Mouse (Mus musculus): ENCODE data around the gene Fam43a.

The Fam43a gene

GRCm38 (mm10) chr16:30599491-30600268 is at the start of gene Fam43a:
Gene Fam43a (plus strand): TSS chr16:30599723.
- DNase-seq (ENCODE audit: extremely low read depth, low read depth, low spot score), result no peak

- no peak for DNase-seq (ENCODE audit: extremely low read depth, low read depth, low spot score)
Measured at GRCm38 (mm10) chr16:30549966-30550747, 49.4 kb upstream of the Fam43a start.

GRCm38 (mm10) chr16:30550748-30551192 is 48.8 kb upstream of the Fam43a start, which contains the start of gene Tmem44:
Gene Tmem44 (minus strand): TSS chr16:30550842.
- DNase-seq (ENCODE audit: extremely low read depth, low read depth, low spot score), result no peak

- DNase-seq (ENCODE audit: extremely low read depth, low read depth, low spot score), result no peak
Measured at GRCm38 (mm10) chr16:30552621-30553338, 46.7 kb upstream of the Fam43a start.

- DNase-seq (ENCODE audit: extremely low read depth, low read depth, low spot score), result no peak
Measured at GRCm38 (mm10) chr16:30554109-30554508, 45.4 kb upstream of the Fam43a start.

- DNase-seq (ENCODE audit: extremely low read depth, low read depth, low spot score), result no peak
Measured at GRCm38 (mm10) chr16:30559312-30559992, 40.1 kb upstream of the Fam43a start.

- DNase-seq (ENCODE audit: extremely low read depth, low read depth, low spot score), result no peak
Measured at GRCm38 (mm10) chr16:30560601-30561000, 38.9 kb upstream of the Fam43a start.

GRCm38 (mm10) chr16:30565631-30566030 is 33.9 kb upstream of the Fam43a start:
- DNase-seq (ENCODE audit: extremely low read depth, low read depth, low spot score), result no peak

GRCm38 (mm10) chr16:30570173-30570572 is 29.4 kb upstream of the Fam43a start:
- DNase-seq (ENCODE audit: extremely low read depth, low read depth, low spot score), result no peak

GRCm38 (mm10) chr16:30571378-30571777 is 28.1 kb upstream of the Fam43a start:
- DNase-seq (ENCODE audit: extremely low read depth, low read depth, low spot score), result no peak

- DNase-seq (ENCODE audit: extremely low read depth, low read depth, low spot score), result no peak
Measured at GRCm38 (mm10) chr16:30572239-30572638, 27.3 kb upstream of the Fam43a start.

- no peak for DNase-seq (ENCODE audit: extremely low read depth, low read depth, low spot score)
Measured at GRCm38 (mm10) chr16:30575815-30576214, 23.7 kb upstream of the Fam43a start.

- no peak for DNase-seq (ENCODE audit: extremely low read depth, low read depth, low spot score)
Measured at GRCm38 (mm10) chr16:30576392-30576791, 23.1 kb upstream of the Fam43a start.

- no peak for DNase-seq (ENCODE audit: extremely low read depth, low read depth, low spot score)
Measured at GRCm38 (mm10) chr16:30580765-30581164, 18.8 kb upstream of the Fam43a start.

- no peak for DNase-seq (ENCODE audit: extremely low read depth, low read depth, low spot score)
Measured at GRCm38 (mm10) chr16:30586935-30587493, 12.5 kb upstream of the Fam43a start.

- DNase-seq (ENCODE audit: extremely low read depth, low read depth, low spot score), result peak; percentile 84
Measured at GRCm38 (mm10) chr16:30587494-30588327, 11.8 kb upstream of the Fam43a start, which contains the start of gene Lsg1. Gene Lsg1 (minus strand): TSS chr16:30587592.

- no peak for DNase-seq (ENCODE audit: extremely low read depth, low read depth, low spot score)
Measured at GRCm38 (mm10) chr16:30590264-30591209, 9.0 kb upstream of the Fam43a start.

GRCm38 (mm10) chr16:30591990-30592389 is 7.5 kb upstream of the Fam43a start:
- no peak for DNase-seq (ENCODE audit: extremely low read depth, low read depth, low spot score)
